Mouse (Mus musculus): ENCODE results near the gene Idi2. TPM values are rescaled to one million over a fixed set of nuclear protein-coding genes. Genes with fewer than 3 reads are reported as not detected.
"Not testable (repeated sequence)": the region's sequence is repeated elsewhere in the genome, so short reads cannot be mapped to it uniquely, and the experiment has no call there.

Idi2 gene
- total RNA-seq (2014; rRNA removed) (not detected in 2 replicates), polyA plus RNA-seq (2015; fragmentation: Nextera tagmentation; extraction: Ambion mirVana) (not detected in 2 replicates)

DNA sequence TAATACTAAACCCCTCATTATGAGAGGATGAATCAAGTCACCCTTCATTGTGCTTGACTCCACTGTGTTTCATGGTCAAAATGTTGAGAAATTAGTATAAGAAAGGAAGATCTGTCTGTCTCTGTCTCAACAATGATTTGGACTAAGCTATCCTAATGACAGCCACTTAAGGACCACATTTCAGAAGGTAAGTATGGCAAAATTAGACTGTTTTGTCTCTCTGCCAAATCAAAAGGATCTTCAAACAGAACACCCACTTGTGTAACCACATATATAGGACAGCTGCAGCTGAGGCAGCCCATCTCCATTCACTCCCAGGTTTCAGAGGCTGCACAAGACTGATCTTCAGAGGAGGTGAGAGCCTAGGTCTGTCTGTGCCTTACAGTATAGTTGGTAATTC lies at the start of gene Idi2:
Gene Idi2 (plus strand): TSS at position 301 of the 400 bp plus-strand sequence.
- not testable (repeated sequence) for H3K9me3 ChIP-seq (ENCODE audit: low read length); H3K4me1 ChIP-seq (ENCODE audit: insufficient read depth, low read length); DNase-seq (ENCODE audit: low spot score); H3K4me2 ChIP-seq (ENCODE audit: low read depth, low read length, poor library complexity, severe bottlenecking); H3K36me3 ChIP-seq (ENCODE audit: insufficient read depth, low read length); H3K9ac ChIP-seq (replicated peaks; ENCODE audit: low read length, poor library complexity, severe bottlenecking); H3K27me3 ChIP-seq (ENCODE audit: insufficient read depth, low read length); H3K4me3 ChIP-seq (ENCODE audit: low read depth, low read length); ATAC-seq (ENCODE audit: low FRiP score); H3K27ac ChIP-seq (ENCODE audit: low read depth, low read length)

- H3K4me1 ChIP-seq (ENCODE audit: insufficient read depth, low read length); DNase-seq (ENCODE audit: low spot score); ATAC-seq (ENCODE audit: low FRiP score); H3K4me2 ChIP-seq (ENCODE audit: low read depth, low read length, poor library complexity, severe bottlenecking); H3K9ac ChIP-seq (replicated peaks; ENCODE audit: low read length, poor library complexity, severe bottlenecking); H3K9me3 ChIP-seq (ENCODE audit: low read length); H3K27ac ChIP-seq (ENCODE audit: low read depth, low read length); H3K36me3 ChIP-seq (ENCODE audit: insufficient read depth, low read length); H3K27me3 ChIP-seq (ENCODE audit: insufficient read depth, low read length); H3K4me3 ChIP-seq (ENCODE audit: low read depth, low read length): not testable (repeated sequence)
- 89% methylated on average over 2 of the region's 2 CpGs for WGBS
Measured at GRCm38 (mm10) chr13:8905986-8906385, 46.7 kb upstream of the Idi2 start.

DNA sequence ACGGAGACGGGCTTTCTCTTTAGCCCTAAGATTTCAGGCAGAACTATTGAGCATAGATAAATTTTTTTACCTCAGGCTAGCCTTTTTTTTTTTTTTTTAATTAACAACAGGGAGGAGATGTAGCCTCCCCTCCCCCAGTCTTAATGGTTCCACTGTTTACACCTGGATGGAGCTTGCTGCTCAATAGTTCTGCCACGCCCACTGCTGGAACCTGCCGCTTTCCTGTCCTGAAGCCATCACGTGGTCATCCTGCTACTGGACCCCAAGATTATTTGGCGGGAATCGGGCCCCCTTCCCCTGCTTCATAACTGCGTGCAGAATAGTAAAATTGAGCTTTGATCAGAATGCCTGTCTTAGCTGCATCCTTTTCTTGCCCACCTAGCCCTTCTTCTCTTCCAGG lies 38.8 kb upstream of the Idi2 start:
- not testable (repeated sequence) for DNase-seq (ENCODE audit: low spot score); H3K9me3 ChIP-seq (ENCODE audit: low read length); ATAC-seq (ENCODE audit: low FRiP score); H3K4me2 ChIP-seq (ENCODE audit: low read depth, low read length, poor library complexity, severe bottlenecking); H3K9ac ChIP-seq (replicated peaks; ENCODE audit: low read length, poor library complexity, severe bottlenecking); H3K4me3 ChIP-seq (ENCODE audit: low read depth, low read length); H3K27me3 ChIP-seq (ENCODE audit: insufficient read depth, low read length); H3K36me3 ChIP-seq (ENCODE audit: insufficient read depth, low read length); H3K4me1 ChIP-seq (ENCODE audit: insufficient read depth, low read length); H3K27ac ChIP-seq (ENCODE audit: low read depth, low read length)
- WGBS: 95% methylated on average over 8 of the region's 8 CpGs

- no peaks in the 10 kb centered on the region for H3K27me3 ChIP-seq (ENCODE audit: insufficient read depth, low read length)
- H3K9ac ChIP-seq (replicated peaks; ENCODE audit: low read length, poor library complexity, severe bottlenecking): no peak overlapping the region
- H3K9me3 ChIP-seq (ENCODE audit: low read length): no peaks in the 10 kb centered on the region
- no peak for TF ChIP-seq CTCF (IDR thresholded peaks at IDR 0.05)
- 66% methylated on average over 2 of the region's 2 CpGs for WGBS
- no peaks in the 10 kb centered on the region for H3K4me1 ChIP-seq (ENCODE audit: insufficient read depth, low read length)
- H3K4me3 ChIP-seq (ENCODE audit: low read depth, low read length): no peak overlapping the region
- no peak overlapping the region for H3K27ac ChIP-seq (ENCODE audit: low read depth, low read length)
- no peak for ATAC-seq (ENCODE audit: low FRiP score)
- H3K4me2 ChIP-seq (ENCODE audit: low read depth, low read length, poor library complexity, severe bottlenecking): no peak overlapping the region
- no peaks in the 10 kb centered on the region for H3K36me3 ChIP-seq (ENCODE audit: insufficient read depth, low read length)
- no peak for DNase-seq (ENCODE audit: low spot score)
Measured at GRCm38 (mm10) chr13:8933499-8933898, 19.2 kb upstream of the Idi2 start.

DNA sequence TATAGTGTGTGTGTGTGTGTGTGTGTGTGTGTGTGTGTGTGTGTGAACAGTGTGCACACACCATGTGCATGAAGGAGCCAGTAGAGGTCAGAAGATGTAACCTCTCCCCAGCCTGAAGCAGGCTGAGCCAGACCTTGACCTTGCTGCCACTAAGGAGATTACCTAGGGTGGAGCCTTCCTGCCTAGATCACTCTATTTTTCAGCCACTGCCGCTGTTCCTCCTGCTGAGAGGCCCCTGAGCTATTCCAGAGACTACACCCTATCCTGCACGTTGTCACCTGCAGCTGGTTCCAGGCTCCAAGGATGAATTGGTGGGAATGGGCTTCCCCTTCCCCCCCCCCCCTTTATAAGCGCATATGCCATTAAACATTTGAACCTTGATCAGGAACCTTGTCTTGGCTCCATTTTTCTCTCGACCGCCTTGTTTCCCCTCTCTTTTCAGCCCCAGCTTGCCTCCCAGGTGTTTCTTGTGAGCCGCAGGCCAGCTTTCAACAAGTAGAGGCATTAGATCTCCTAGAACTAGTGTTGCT lies 15.0 kb upstream of the Idi2 start:
- not testable (repeated sequence) for DNase-seq (ENCODE audit: low spot score); H3K27me3 ChIP-seq (ENCODE audit: insufficient read depth, low read length); H3K4me1 ChIP-seq (ENCODE audit: insufficient read depth, low read length); H3K9me3 ChIP-seq (ENCODE audit: low read length); H3K27ac ChIP-seq (ENCODE audit: low read depth, low read length); H3K4me2 ChIP-seq (ENCODE audit: low read depth, low read length, poor library complexity, severe bottlenecking); H3K36me3 ChIP-seq (ENCODE audit: insufficient read depth, low read length); H3K9ac ChIP-seq (replicated peaks; ENCODE audit: low read length, poor library complexity, severe bottlenecking); H3K4me3 ChIP-seq (ENCODE audit: low read depth, low read length); ATAC-seq (ENCODE audit: low FRiP score)
- WGBS: 66% methylated on average over 6 of the region's 6 CpGs

DNA sequence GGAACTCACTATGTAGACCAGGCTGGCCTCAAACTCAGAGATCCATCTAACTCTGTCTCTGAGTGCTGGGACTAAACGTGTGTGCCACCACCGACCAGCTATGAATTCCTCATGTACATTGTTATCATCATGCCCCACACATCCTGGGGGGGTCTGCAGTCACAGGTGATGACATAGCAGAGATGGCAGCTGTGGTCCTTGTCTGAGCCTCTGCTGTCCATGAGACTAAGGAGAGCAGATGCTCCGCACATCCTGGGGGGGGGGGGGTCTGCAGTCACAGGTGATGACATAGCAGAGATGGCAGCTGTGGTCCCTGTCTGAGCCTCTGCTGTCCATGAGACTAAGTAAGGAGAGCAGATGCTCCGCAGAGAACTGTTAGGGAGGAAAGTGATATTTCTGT lies 11.6 kb upstream of the Idi2 start:
- H3K9ac ChIP-seq (replicated peaks; ENCODE audit: low read length, poor library complexity, severe bottlenecking); ATAC-seq (ENCODE audit: low FRiP score); H3K36me3 ChIP-seq (ENCODE audit: insufficient read depth, low read length); DNase-seq (ENCODE audit: low spot score); H3K9me3 ChIP-seq (ENCODE audit: low read length); H3K27me3 ChIP-seq (ENCODE audit: insufficient read depth, low read length); H3K4me3 ChIP-seq (ENCODE audit: low read depth, low read length); H3K27ac ChIP-seq (ENCODE audit: low read depth, low read length); H3K4me2 ChIP-seq (ENCODE audit: low read depth, low read length, poor library complexity, severe bottlenecking); H3K4me1 ChIP-seq (ENCODE audit: insufficient read depth, low read length): not testable (repeated sequence)
- 82% methylated on average over 4 of the region's 4 CpGs for WGBS

- 80% methylated on average over 1 of the region's 5 CpGs for WGBS
- not testable (repeated sequence) for H3K4me1 ChIP-seq (ENCODE audit: insufficient read depth, low read length); H3K4me3 ChIP-seq (ENCODE audit: low read depth, low read length); DNase-seq (ENCODE audit: low spot score); H3K9me3 ChIP-seq (ENCODE audit: low read length); H3K27me3 ChIP-seq (ENCODE audit: insufficient read depth, low read length); H3K4me2 ChIP-seq (ENCODE audit: low read depth, low read length, poor library complexity, severe bottlenecking); H3K36me3 ChIP-seq (ENCODE audit: insufficient read depth, low read length); ATAC-seq (ENCODE audit: low FRiP score); H3K27ac ChIP-seq (ENCODE audit: low read depth, low read length); H3K9ac ChIP-seq (replicated peaks; ENCODE audit: low read length, poor library complexity, severe bottlenecking)
Measured at GRCm38 (mm10) chr13:8941701-8942100, 11.0 kb upstream of the Idi2 start.

DNA sequence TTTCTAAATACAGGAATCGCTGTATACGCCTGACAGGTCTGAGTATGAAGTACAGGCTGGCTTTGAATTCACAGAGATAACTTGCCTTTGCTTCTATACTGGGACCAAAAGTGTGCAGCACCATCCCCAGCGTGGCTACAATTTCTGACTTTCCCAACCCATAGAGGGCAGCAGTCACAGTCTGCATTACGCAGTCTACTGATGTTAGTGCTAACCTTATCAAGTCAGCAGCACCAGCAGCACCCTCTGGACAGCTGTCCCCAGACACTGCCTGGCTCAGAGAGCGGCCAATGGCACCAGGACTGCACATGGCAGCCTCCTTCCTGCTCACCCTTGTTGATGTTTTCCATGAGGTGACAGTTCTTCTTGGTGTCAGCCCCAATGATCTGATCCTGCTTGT lies 8.8 kb upstream of the Idi2 start:
- H3K4me3 ChIP-seq (ENCODE audit: low read depth, low read length); H3K27me3 ChIP-seq (ENCODE audit: insufficient read depth, low read length); ATAC-seq (ENCODE audit: low FRiP score); H3K9ac ChIP-seq (replicated peaks; ENCODE audit: low read length, poor library complexity, severe bottlenecking); DNase-seq (ENCODE audit: low spot score); H3K36me3 ChIP-seq (ENCODE audit: insufficient read depth, low read length); H3K4me1 ChIP-seq (ENCODE audit: insufficient read depth, low read length); H3K9me3 ChIP-seq (ENCODE audit: low read length); H3K4me2 ChIP-seq (ENCODE audit: low read depth, low read length, poor library complexity, severe bottlenecking); H3K27ac ChIP-seq (ENCODE audit: low read depth, low read length): not testable (repeated sequence)
- no CpG with 5 or more reads among the region's 5 CpGs for WGBS

DNA sequence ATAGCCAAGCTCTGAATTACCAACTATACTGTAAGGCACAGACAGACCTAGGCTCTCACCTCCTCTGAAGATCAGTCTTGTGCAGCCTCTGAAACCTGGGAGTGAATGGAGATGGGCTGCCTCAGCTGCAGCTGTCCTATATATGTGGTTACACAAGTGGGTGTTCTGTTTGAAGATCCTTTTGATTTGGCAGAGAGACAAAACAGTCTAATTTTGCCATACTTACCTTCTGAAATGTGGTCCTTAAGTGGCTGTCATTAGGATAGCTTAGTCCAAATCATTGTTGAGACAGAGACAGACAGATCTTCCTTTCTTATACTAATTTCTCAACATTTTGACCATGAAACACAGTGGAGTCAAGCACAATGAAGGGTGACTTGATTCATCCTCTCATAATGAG lies 4.5 kb upstream of the Idi2 start, which contains the start of gene Gm9745:
Gene Gm9745 (minus strand): TSS at position 101 of the 400 bp plus-strand sequence.
- H3K9ac ChIP-seq (replicated peaks; ENCODE audit: low read length, poor library complexity, severe bottlenecking); H3K36me3 ChIP-seq (ENCODE audit: insufficient read depth, low read length); H3K9me3 ChIP-seq (ENCODE audit: low read length); DNase-seq (ENCODE audit: low spot score); H3K27ac ChIP-seq (ENCODE audit: low read depth, low read length); H3K4me3 ChIP-seq (ENCODE audit: low read depth, low read length); H3K4me1 ChIP-seq (ENCODE audit: insufficient read depth, low read length); H3K27me3 ChIP-seq (ENCODE audit: insufficient read depth, low read length); ATAC-seq (ENCODE audit: low FRiP score); H3K4me2 ChIP-seq (ENCODE audit: low read depth, low read length, poor library complexity, severe bottlenecking): not testable (repeated sequence)

All from midbrain, postnatal 0 days (tissue).